Mouse (Mus musculus) CH12.LX (cell line): Measurements from ENCODE around the gene Dleu7. TPM values are rescaled to one million over a fixed set of nuclear protein-coding genes. Genes with fewer than 3 reads are reported as not detected.

Source experiments
- DNase-seq: peaks from one replicate; pipeline ENCODE4 v3.0.0-alpha.2; 2013; ENCODE audit errors: extremely low read depth
- H3K27ac ChIP-seq: 2 replicates; pipeline ENCODE4 v1.5.1; 2012; ENCODE audit warnings: low read depth, mild to moderate bottlenecking, control low read depth, moderate library complexity; ENCODE audit not compliant: insufficient read depth
- H3K27me3 ChIP-seq: replicated peaks from 2 replicates; pipeline ENCODE3; 2012; ENCODE audit warnings: inconsistent platforms
- H3K36me3 ChIP-seq, 2 experiments: replicated peaks in 1 of 2; 2 replicates each; pipeline versions ENCODE3 to v1.6.1; 2012; ENCODE audit warnings: inconsistent platforms in 1 of 2, low read length in 1 of 2, mild to moderate bottlenecking in 1 of 2, mixed read lengths in 1 of 2, moderate library complexity in 1 of 2; ENCODE audit not compliant: control insufficient read depth in 1 of 2, insufficient read depth in 1 of 2
- H3K4me1 ChIP-seq, 2 experiments: 2 replicates each; pipeline ENCODE4 v1.6.1; 2012; ENCODE audit warnings: inconsistent platforms in 1 of 2, moderate library complexity in 1 of 2; ENCODE audit not compliant: insufficient read depth in 2 of 2, control insufficient read depth in 1 of 2
- H3K4me2 ChIP-seq: 2 replicates; pipeline ENCODE4 v1.6.1; 2012; ENCODE audit warnings: low read depth, mild to moderate bottlenecking, control low read depth; ENCODE audit not compliant: poor library complexity, insufficient read depth, severe bottlenecking
- H3K4me3 ChIP-seq, 3 experiments: fragments of 150-350 bp in 1 of 3; sonication (generic) in 1 of 3; replicated peaks in 1 of 3; 2 replicates each; pipeline versions ENCODE3 to v1.5.1; 2011 to 2012; ENCODE audit warnings: low read depth in 2 of 3, low read length in 2 of 3, mild to moderate bottlenecking in 2 of 3, moderate library complexity in 2 of 3, control low read depth in 1 of 3, improper control_type of control experiment in 1 of 3, inconsistent platforms in 1 of 3, mixed read lengths in 1 of 3; ENCODE audit not compliant: poor library complexity in 1 of 3
- H3K79me2 ChIP-seq: replicated peaks from 2 replicates; pipeline ENCODE4 v1.6.1; 2012; ENCODE audit warnings: mild to moderate bottlenecking, moderate library complexity; ENCODE audit not compliant: control insufficient read depth, poor library complexity, insufficient read depth, severe bottlenecking; ENCODE audit errors: extremely low read depth
- H3K9ac ChIP-seq: 2 replicates; pipeline ENCODE4 v1.6.1; 2012; ENCODE audit warnings: low read depth, mild to moderate bottlenecking, control low read depth, moderate library complexity; ENCODE audit not compliant: insufficient read depth
- H3K9me3 ChIP-seq: replicated peaks from 2 replicates; pipeline ENCODE3; 2012; ENCODE audit warnings: low read length, inconsistent platforms, mixed read lengths
- BHLHE40 ChIP-seq: IDR thresholded peaks from 2 replicates; pipeline ENCODE4 v1.6.1; 2011; ENCODE audit warnings: mild to moderate bottlenecking, low read depth, low read length, improper control_type of control experiment
- CTCF ChIP-seq, 2 experiments: IDR thresholded peaks in 1 of 2; conservative IDR thresholded peaks in 1 of 2; 2 replicates each; pipeline ENCODE4 v1.5.1; 2011 to 2012; ENCODE audit warnings: low read depth in 2 of 2, low read length in 2 of 2, improper control_type of control experiment in 1 of 2, inconsistent platforms in 1 of 2, mild to moderate bottlenecking in 1 of 2, moderate library complexity in 1 of 2
- E2F4 ChIP-seq: IDR thresholded peaks from 2 replicates; pipeline ENCODE4 v1.6.1; 2011; ENCODE audit warnings: low read depth, low read length, improper control_type of control experiment; ENCODE audit not compliant: insufficient replicate concordance
- ELF1 ChIP-seq: IDR thresholded peaks from 2 replicates; pipeline ENCODE4 v1.6.1; 2014; ENCODE audit warnings: low read depth, mild to moderate bottlenecking, inconsistent platforms, low read length, improper control_type of control experiment
- ETS1 ChIP-seq: conservative IDR thresholded peaks from 2 replicates; pipeline ENCODE4 v1.6.1; 2012; ENCODE audit warnings: low read depth, mild to moderate bottlenecking, inconsistent platforms, low read length, improper control_type of control experiment, moderate library complexity
- GABPA ChIP-seq: IDR thresholded peaks from 2 replicates; pipeline ENCODE4 v1.6.1; 2012; ENCODE audit warnings: low read depth, low read length, improper control_type of control experiment, inconsistent platforms; ENCODE audit not compliant: insufficient replicate concordance
- IRF4 ChIP-seq: IDR thresholded peaks from 2 replicates; pipeline ENCODE4 v1.6.1; 2014; ENCODE audit warnings: low read depth, mild to moderate bottlenecking, inconsistent platforms, low read length, improper control_type of control experiment
- JUN ChIP-seq: IDR thresholded peaks from 2 replicates; pipeline ENCODE4 v1.6.1; 2011; ENCODE audit warnings: low read depth, mild to moderate bottlenecking, low read length, improper control_type of control experiment, moderate library complexity; ENCODE audit not compliant: insufficient read depth
- JUND ChIP-seq: conservative IDR thresholded peaks from 2 replicates; pipeline ENCODE4 v1.6.1; 2011; ENCODE audit warnings: low read depth, low read length, improper control_type of control experiment
- MAFK ChIP-seq: IDR thresholded peaks from 2 replicates; pipeline ENCODE4 v1.6.1; 2011; ENCODE audit warnings: low read length, improper control_type of control experiment; ENCODE audit not compliant: insufficient replicate concordance
- MAX ChIP-seq: IDR thresholded peaks from 2 replicates; pipeline ENCODE4 v1.6.1; 2011; ENCODE audit warnings: low read length, improper control_type of control experiment
- MAZ ChIP-seq: IDR thresholded peaks from 2 replicates; pipeline ENCODE4 v1.6.1; 2012; ENCODE audit warnings: low read depth, mild to moderate bottlenecking, inconsistent platforms, low read length, improper control_type of control experiment, moderate library complexity
- MXI1 ChIP-seq: IDR thresholded peaks from 2 replicates; pipeline ENCODE4 v1.6.1; 2011; ENCODE audit warnings: mild to moderate bottlenecking, low read depth, low read length, improper control_type of control experiment
- PAX5 ChIP-seq: IDR thresholded peaks from 2 replicates; pipeline ENCODE4 v1.6.1; 2012; ENCODE audit warnings: low read length, inconsistent platforms, mixed read lengths
- POLR2AphosphoS2 ChIP-seq: IDR thresholded peaks from 2 replicates; pipeline ENCODE4 v1.6.1; 2011; ENCODE audit warnings: low read depth, low read length, improper control_type of control experiment
- RAD21 ChIP-seq: IDR thresholded peaks from 2 replicates; pipeline ENCODE4 v1.6.1; 2011; ENCODE audit warnings: low read depth, mild to moderate bottlenecking, low read length, improper control_type of control experiment, moderate library complexity
- SIN3A ChIP-seq: IDR thresholded peaks from 2 replicates; pipeline ENCODE4 v1.6.1; 2012; ENCODE audit warnings: low read length, improper control_type of control experiment, inconsistent platforms
- SMC3 ChIP-seq: IDR thresholded peaks from 2 replicates; pipeline ENCODE4 v1.6.1; 2011; ENCODE audit warnings: low read depth, low read length, improper control_type of control experiment
- TCF12 ChIP-seq: IDR thresholded peaks from 2 replicates; pipeline ENCODE4 v1.6.1; 2014; ENCODE audit warnings: low read depth, mild to moderate bottlenecking, inconsistent platforms, low read length, improper control_type of control experiment
- UBTF ChIP-seq: IDR thresholded peaks from 2 replicates; pipeline ENCODE4 v1.6.1; 2012; ENCODE audit warnings: low read depth, mild to moderate bottlenecking, inconsistent platforms, low read length, improper control_type of control experiment, moderate library complexity
- USF1 ChIP-seq: IDR thresholded peaks from 2 replicates; pipeline ENCODE4 v1.6.1; 2014; ENCODE audit warnings: low read depth, mild to moderate bottlenecking, inconsistent platforms, low read length, improper control_type of control experiment
- ZC3H11A ChIP-seq: IDR thresholded peaks from 2 replicates; pipeline ENCODE4 v1.6.1; 2012; ENCODE audit warnings: low read depth, mild to moderate bottlenecking, inconsistent platforms, low read length, improper control_type of control experiment
- ZMIZ1 ChIP-seq: IDR thresholded peaks from 2 replicates; pipeline ENCODE4 v1.6.1; 2012; ENCODE audit warnings: low read depth, mild to moderate bottlenecking, inconsistent platforms, low read length, improper control_type of control experiment
- dilution Hi-C: fragments of 300-500 bp; cut with MboI; formaldehyde crosslinking; loops from 2 replicates; pipeline ENCODE4 v1.14.3; 2020; ENCODE audit warnings: low sequenced_read_pairs; ENCODE audit not compliant: extremely low pct_unique_long_range_greater_than_20kb, extremely low pct_ligation_motif_present
- in situ Hi-C: fragments of 300-500 bp; cut with MboI; formaldehyde crosslinking; loops from 3 replicates; pipeline ENCODE4 v1.14.3; 2019; ENCODE audit warnings: low sequenced_read_pairs, low pct_ligation_motif_present, low pct_unique_long_range_greater_than_20kb, mixed read lengths
- polyA plus RNA-seq: library from polyadenylated mRNA; unstranded; fragments of >175 nt; gene quantifications from 2 replicates; pipeline ENCODE4 v1.2.1, GENCODE M21; 2012; ENCODE audit warnings: low read depth; ENCODE audit not compliant: insufficient read length
- total RNA-seq, 2 experiments: library from RNA; depleted of rRNA; stranded (reverse); fragments of 300-350 nt in 1 of 2; fragments of >200 nt in 1 of 2; gene quantifications; 2 replicates each; pipeline ENCODE4 v1.2.3; 2012 to 2014

Dleu7 gene
- total and polyA plus RNA-seq, 3 experiments, result not detected

GRCm38 (mm10) chr14:62254371-62254770 is 38.5 kb downstream of the Dleu7 start:
- no peaks in the 10 kb centered on the region for H3K9me3 ChIP-seq
- no peak overlapping the region for H3K27ac ChIP-seq
- H3K4me1 ChIP-seq, result peaks cover 0 to 12% of the 10 kb centered on the region in 2 experiments; a peak in 2 of 4 replicates
- H3K79me2 ChIP-seq, result no peaks in the 10 kb centered on the region
- TF ChIP-seq IRF4, result no peak
- TF ChIP-seq USF1, result peak; percentile 26; the same call in 1 of the 2 replicates
- H3K9ac ChIP-seq, result no peak overlapping the region
- H3K27me3 ChIP-seq, result no peaks in the 10 kb centered on the region
- in situ Hi-C loops, result no loop called here
- H3K36me3 ChIP-seq, result no peaks in the 10 kb centered on the region
- DNase-seq, result peak; percentile 8
- dilution Hi-C loops, result no loop called here
- no peak overlapping the region for H3K4me2 ChIP-seq
- H3K4me3 ChIP-seq, result no peak overlapping the region

GRCm38 (mm10) chr14:62251999-62252398 is 40.8 kb downstream of the Dleu7 start:
- TF ChIP-seq RAD21, result peak; percentile 70
- peak; percentile 70 for TF ChIP-seq SMC3
- no peak for TF ChIP-seq TCF12
- 0 out of 2 replicates have a peak, but pooled peaks have one; percentile 41 for TF ChIP-seq MAZ
- no peak for TF ChIP-seq PAX5
- no peak for TF ChIP-seq USF1
- peak; percentile 68 to 69 for TF ChIP-seq CTCF (conservative IDR thresholded peaks at IDR 0.05 in 1 of 2, IDR thresholded peaks at IDR 0.05 in 1 of 2; ENCODE audit: low read depth in 2 of 2, low read length in 2 of 2)
- TF ChIP-seq IRF4, result 0 out of 2 replicates have a peak, but pooled peaks have one; percentile 18
- peak; percentile 27 for TF ChIP-seq ZC3H11A
- TF ChIP-seq SIN3A, result 0 out of 2 replicates have a peak, but pooled peaks have one; percentile 16
- TF ChIP-seq E2F4, result no peak
- no peak for TF ChIP-seq MXI1
- Histone ChIP-seq H3K27ac (no peak overlapping the region), H3K27me3 (no peaks in the 10 kb centered on the region), H3K79me2 (no peaks in the 10 kb centered on the region), H3K36me3 (no peaks in the 10 kb centered on the region), H3K9ac (no peak overlapping the region), H3K4me2 (no peak overlapping the region), H3K4me3 (no peak overlapping the region), H3K9me3 (no peaks in the 10 kb centered on the region), H3K4me1 (peaks cover 4 to 24% of the 10 kb centered on the region in 2 experiments)
- dilution Hi-C loops, result no loop called here
- in situ Hi-C loops, result no loop called here
- peak; percentile 80 for DNase-seq

- Histone ChIP-seq H3K9ac (no peak overlapping the region), H3K4me1 (peaks cover 4 to 38% of the 10 kb centered on the region in 2 experiments), H3K4me3 (no peak overlapping the region), H3K36me3 (no peaks in the 10 kb centered on the region), H3K4me2 (no peak overlapping the region), H3K27ac (no peak overlapping the region), H3K9me3 (no peaks in the 10 kb centered on the region), H3K79me2 (no peaks in the 10 kb centered on the region), H3K27me3 (no peaks in the 10 kb centered on the region)
- dilution Hi-C loops (no loop called here), in situ Hi-C loops (no loop called here)
- TF ChIP-seq PAX5, result no peak
- TF ChIP-seq USF1, result no peak
- TF ChIP-seq ZMIZ1, result no peak
- no peak for TF ChIP-seq JUN
- TF ChIP-seq ELF1, result no peak
- no peak for TF ChIP-seq POLR2AphosphoS2
- TF ChIP-seq GABPA, result no peak
- no peak for TF ChIP-seq MAX
- no peak for TF ChIP-seq ZC3H11A
- no peak for TF ChIP-seq ETS1
- TF ChIP-seq BHLHE40, result no peak
- TF ChIP-seq MAFK, result no peak
- no peak for TF ChIP-seq JUND
- TF ChIP-seq CTCF (conservative IDR thresholded peaks at IDR 0.05 in 1 of 2, IDR thresholded peaks at IDR 0.05 in 1 of 2; ENCODE audit: low read depth in 2 of 2, low read length in 2 of 2), result no peak
- TF ChIP-seq UBTF, result no peak
- no peak for DNase-seq
These were observed 42.8 kb downstream of the Dleu7 start for GRCm38 (mm10) chr14:62250046-62250445.
